Mouse (Mus musculus): Measurements from ENCODE around the gene Prrc2a.

DNA sequence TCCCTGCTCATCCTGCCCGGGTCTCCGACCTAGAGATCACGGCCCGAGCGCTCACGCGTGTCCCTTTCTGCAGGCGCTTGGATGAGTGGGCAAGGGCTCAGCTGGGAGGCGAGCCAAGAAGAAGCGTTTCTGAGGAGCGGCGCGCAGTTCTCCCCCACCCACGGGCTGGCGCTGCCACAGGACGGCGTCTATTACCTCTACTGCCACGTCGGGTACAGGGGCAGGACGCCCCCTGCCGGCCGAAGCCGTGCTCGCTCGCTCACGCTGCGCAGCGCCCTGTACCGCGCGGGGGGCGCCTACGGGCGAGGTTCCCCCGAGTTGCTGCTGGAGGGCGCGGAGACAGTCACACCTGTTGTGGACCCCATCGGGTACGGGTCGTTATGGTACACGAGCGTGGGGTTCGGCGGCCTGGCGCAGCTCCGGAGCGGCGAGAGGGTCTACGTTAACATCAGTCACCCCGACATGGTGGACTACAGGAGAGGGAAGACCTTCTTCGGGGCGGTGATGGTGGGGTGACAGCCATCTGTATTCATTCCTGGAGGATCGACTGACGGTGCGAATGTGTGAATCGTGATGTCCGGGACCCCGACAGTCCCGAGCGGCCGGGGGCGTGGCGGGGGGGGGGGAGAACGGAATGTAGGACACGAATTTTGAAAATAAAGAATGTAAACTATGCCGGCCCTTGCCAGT lies 31.1 kb upstream of the Prrc2a start:
- TF ChIP-seq POLR2A (IDR thresholded peaks at IDR 0.05; ENCODE audit: low read depth, low read length), result no peak
- peak; percentile 83 for TF ChIP-seq CTCF (IDR thresholded peaks at IDR 0.05; ENCODE audit: extremely low read depth, insufficient read length, insufficient replicate concordance, low read depth, low read length)
